Mouse (Mus musculus): ENCODE results near the gene Armc7. TPM values are rescaled to one million over a fixed set of nuclear protein-coding genes. Genes with fewer than 3 reads are reported as not detected.
A peak's percentile ranks its signal among the peaks of the same experiment; 100 is the strongest.

Gene Armc7
- total and polyA plus RNA-seq, 3 experiments = 7.5 to 12.5 (median 8.7) TPM

GRCm38 (mm10) chr11:115455619-115456018, 19.8 kb upstream of the Armc7 start:
- no peak overlapping the region for H3K27ac ChIP-seq (ENCODE audit: insufficient read depth, low read depth)
- TF ChIP-seq UBTF (IDR thresholded peaks at IDR 0.05; ENCODE audit: low read depth, low read length) (no peak), CTCF (conservative IDR thresholded peaks at IDR 0.05 in 1 of 2, IDR thresholded peaks at IDR 0.05 in 1 of 2; ENCODE audit: low read depth in 2 of 2, low read length in 2 of 2) (peak in 1 of 2 experiments; percentile 20; a peak in 1 of 4 replicates)

GRCm38 (mm10) chr11:115456182-115456581, 19.3 kb upstream of the Armc7 start:
- H3K4me2 ChIP-seq (ENCODE audit: insufficient read depth, low read depth, poor library complexity, severe bottlenecking) = no peak overlapping the region
- no peak for TF ChIP-seq TCF12 (IDR thresholded peaks at IDR 0.05; ENCODE audit: low read depth, low read length)
- no peak for TF ChIP-seq E2F4 (IDR thresholded peaks at IDR 0.05; ENCODE audit: insufficient replicate concordance, low read depth, low read length)
- no peak for TF ChIP-seq GABPA (IDR thresholded peaks at IDR 0.05; ENCODE audit: insufficient replicate concordance, low read depth, low read length)
- TF ChIP-seq NRF1 (IDR thresholded peaks at IDR 0.05; ENCODE audit: low read depth, low read length) = no peak
- no peak for TF ChIP-seq POLR2A (IDR thresholded peaks at IDR 0.05; ENCODE audit: low read depth, low read length)
- TF ChIP-seq EP300 (IDR thresholded peaks at IDR 0.05; ENCODE audit: low read length) = no peak
- no peak for DNase-seq (ENCODE audit: extremely low read depth)
- H3K9ac ChIP-seq (ENCODE audit: insufficient read depth, low read depth) = no peak overlapping the region
- H3K36me3 ChIP-seq (replicated peaks in 1 of 2; ENCODE audit: control insufficient read depth in 1 of 2, insufficient read depth in 1 of 2, low read length in 1 of 2) = no peaks in the 10 kb centered on the region
- no peaks in the 10 kb centered on the region for H3K79me2 ChIP-seq (replicated peaks; ENCODE audit: control insufficient read depth, extremely low read depth, insufficient read depth, poor library complexity, severe bottlenecking)
- dilution Hi-C loops (cut with MboI; ENCODE audit: extremely low pct_ligation_motif_present, extremely low pct_unique_long_range_greater_than_20kb, low sequenced_read_pairs) (no loop called here), in situ Hi-C loops (cut with MboI; ENCODE audit: low pct_ligation_motif_present, low pct_unique_long_range_greater_than_20kb, low sequenced_read_pairs) (no loop called here)
- H3K27me3 ChIP-seq (replicated peaks) = peaks cover 12% of the 10 kb centered on the region
- peaks cover 5 to 23% of the 10 kb centered on the region in 2 experiments; a peak in 3 of 4 replicates for H3K4me1 ChIP-seq (ENCODE audit: control insufficient read depth in 1 of 2, insufficient read depth in 2 of 2)
- no peak overlapping the region for H3K27ac ChIP-seq (ENCODE audit: insufficient read depth, low read depth)
- H3K9me3 ChIP-seq (replicated peaks; ENCODE audit: low read length) = peaks cover 16% of the 10 kb centered on the region
- no peak overlapping the region for H3K4me3 ChIP-seq (replicated peaks in 1 of 3; ENCODE audit: low read depth in 2 of 3, low read length in 2 of 3, poor library complexity in 1 of 3)

More at GRCm38 (mm10) chr11:115455619-115456018, 19.8 kb upstream of the Armc7 start:
- dilution Hi-C loops (cut with MboI; ENCODE audit: extremely low pct_ligation_motif_present, extremely low pct_unique_long_range_greater_than_20kb, low sequenced_read_pairs) (no loop called here), in situ Hi-C loops (cut with MboI; ENCODE audit: low pct_ligation_motif_present, low pct_unique_long_range_greater_than_20kb, low sequenced_read_pairs) (no loop called here)
- H3K9ac ChIP-seq (ENCODE audit: insufficient read depth, low read depth) = no peak overlapping the region
- H3K36me3 ChIP-seq (replicated peaks in 1 of 2; ENCODE audit: control insufficient read depth in 1 of 2, insufficient read depth in 1 of 2, low read length in 1 of 2) = no peaks in the 10 kb centered on the region
- DNase-seq (ENCODE audit: extremely low read depth) = no peak
- peaks cover 20% of the 10 kb centered on the region for H3K9me3 ChIP-seq (replicated peaks; ENCODE audit: low read length)
- no peaks in the 10 kb centered on the region for H3K79me2 ChIP-seq (replicated peaks; ENCODE audit: control insufficient read depth, extremely low read depth, insufficient read depth, poor library complexity, severe bottlenecking)
- no peak overlapping the region for H3K4me3 ChIP-seq (replicated peaks in 1 of 3; ENCODE audit: low read depth in 2 of 3, low read length in 2 of 3, poor library complexity in 1 of 3)
- H3K4me1 ChIP-seq (ENCODE audit: control insufficient read depth in 1 of 2, insufficient read depth in 2 of 2) = peaks cover 5 to 23% of the 10 kb centered on the region in 2 experiments; a peak in 3 of 4 replicates
- H3K4me2 ChIP-seq (ENCODE audit: insufficient read depth, low read depth, poor library complexity, severe bottlenecking) = no peak overlapping the region
- peaks cover 12% of the 10 kb centered on the region for H3K27me3 ChIP-seq (replicated peaks)

DNA sequence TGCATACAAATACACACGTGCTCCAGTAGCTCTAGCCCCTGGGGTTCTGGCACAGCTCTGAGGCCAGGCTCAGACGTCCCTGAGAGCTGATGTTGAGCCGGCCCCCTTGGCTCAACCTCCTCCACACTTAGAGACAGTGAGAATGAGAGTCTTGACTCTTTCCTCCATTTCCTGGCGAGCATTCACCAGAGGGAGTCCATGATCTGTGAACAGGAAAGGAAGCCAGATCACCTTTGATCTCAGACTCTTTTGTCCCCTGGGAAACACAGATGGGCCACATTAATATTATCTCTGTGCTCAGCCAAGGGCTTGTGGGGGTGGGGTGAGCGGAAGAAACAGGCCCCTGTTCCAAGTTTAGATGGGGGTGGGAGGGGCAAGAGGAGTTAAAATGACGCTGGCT, 18.1 kb upstream of the Armc7 start:
- peaks cover 5 to 18% of the 10 kb centered on the region in 2 experiments for H3K4me1 ChIP-seq (ENCODE audit: control insufficient read depth in 1 of 2, insufficient read depth in 2 of 2)
- in situ Hi-C loops (cut with MboI; ENCODE audit: low pct_ligation_motif_present, low pct_unique_long_range_greater_than_20kb, low sequenced_read_pairs) = no loop called here
- no peak overlapping the region; the same call in 1 of the 2 replicates for H3K4me2 ChIP-seq (ENCODE audit: insufficient read depth, low read depth, poor library complexity, severe bottlenecking)
- DNase-seq (ENCODE audit: extremely low read depth) = no peak
- no peaks in the 10 kb centered on the region for H3K79me2 ChIP-seq (replicated peaks; ENCODE audit: control insufficient read depth, extremely low read depth, insufficient read depth, poor library complexity, severe bottlenecking)
- dilution Hi-C loops (cut with MboI; ENCODE audit: extremely low pct_ligation_motif_present, extremely low pct_unique_long_range_greater_than_20kb, low sequenced_read_pairs) = no loop called here
- no peak overlapping the region for H3K4me3 ChIP-seq (replicated peaks in 1 of 3; ENCODE audit: low read depth in 2 of 3, low read length in 2 of 3, poor library complexity in 1 of 3)
- TF ChIP-seq MXI1 (IDR thresholded peaks at IDR 0.05; ENCODE audit: low read depth, low read length) = no peak
- TF ChIP-seq BHLHE40 (IDR thresholded peaks at IDR 0.05; ENCODE audit: low read depth, low read length) = no peak
- TF ChIP-seq MAX (IDR thresholded peaks at IDR 0.05; ENCODE audit: low read length) = no peak
- TF ChIP-seq USF1 (IDR thresholded peaks at IDR 0.05; ENCODE audit: low read depth, low read length) = no peak
- TF ChIP-seq NRF1 (IDR thresholded peaks at IDR 0.05; ENCODE audit: low read depth, low read length) = no peak
- TF ChIP-seq MYC (IDR thresholded peaks at IDR 0.05; ENCODE audit: low read depth, low read length) = no peak
- TF ChIP-seq SIN3A (IDR thresholded peaks at IDR 0.05; ENCODE audit: low read length) = no peak
- no peak for TF ChIP-seq UBTF (IDR thresholded peaks at IDR 0.05; ENCODE audit: low read depth, low read length)
- no peak for TF ChIP-seq GABPA (IDR thresholded peaks at IDR 0.05; ENCODE audit: insufficient replicate concordance, low read depth, low read length)
- TF ChIP-seq JUN (IDR thresholded peaks at IDR 0.05; ENCODE audit: insufficient read depth, low read depth, low read length) = no peak
- no peak for TF ChIP-seq POLR2A (IDR thresholded peaks at IDR 0.05; ENCODE audit: low read depth, low read length)
- H3K27ac ChIP-seq (ENCODE audit: insufficient read depth, low read depth) = no peak overlapping the region
- peaks cover 10% of the 10 kb centered on the region for H3K9me3 ChIP-seq (replicated peaks; ENCODE audit: low read length)
- no peak overlapping the region for H3K9ac ChIP-seq (ENCODE audit: insufficient read depth, low read depth)
- H3K36me3 ChIP-seq (replicated peaks in 1 of 2; ENCODE audit: control insufficient read depth in 1 of 2, insufficient read depth in 1 of 2, low read length in 1 of 2) = no peaks in the 10 kb centered on the region
- H3K27me3 ChIP-seq (replicated peaks) = peaks cover 14% of the 10 kb centered on the region
